Mouse (Mus musculus) G1E-ER4 (cell line): ENCODE measurements around the gene Tenm2. TPM values are rescaled to one million over a fixed set of nuclear protein-coding genes. Genes with fewer than 3 reads are reported as not detected.

Experiments used
- GATA1 ChIP-seq: IDR thresholded peaks from one replicate; pipeline ENCODE4 v1.8.0; 2012; ENCODE audit warnings: low read length, inconsistent platforms
- polyA plus RNA-seq: library from polyadenylated mRNA; stranded (reverse); fragments of >175 nt; gene quantifications from 2 replicates; pipeline ENCODE4 v1.2.3, GENCODE M21; 2012

Gene Tenm2
- polyA plus RNA-seq, 1 experiment: not detected

DNA sequence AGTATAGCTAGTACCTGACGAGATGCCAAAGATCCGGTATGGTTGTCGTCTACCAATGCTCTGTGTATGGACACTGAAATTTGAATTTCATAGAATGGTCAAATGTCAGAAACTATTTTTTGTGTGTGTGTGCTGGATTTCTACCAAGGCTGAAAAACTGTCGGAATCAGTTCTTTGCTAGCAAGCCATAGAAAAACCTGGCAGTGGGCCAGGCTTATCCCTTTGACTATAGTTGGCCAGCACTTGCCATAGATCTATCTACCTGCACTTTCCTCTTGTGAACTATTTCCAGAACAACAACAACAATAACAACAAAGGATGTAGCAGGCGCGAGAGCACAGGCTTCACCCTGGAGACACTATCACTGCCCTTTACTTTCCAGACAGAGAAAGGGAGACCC, 1098.5 kb downstream of the Tenm2 start:
- no peak for TF ChIP-seq GATA1

DNA sequence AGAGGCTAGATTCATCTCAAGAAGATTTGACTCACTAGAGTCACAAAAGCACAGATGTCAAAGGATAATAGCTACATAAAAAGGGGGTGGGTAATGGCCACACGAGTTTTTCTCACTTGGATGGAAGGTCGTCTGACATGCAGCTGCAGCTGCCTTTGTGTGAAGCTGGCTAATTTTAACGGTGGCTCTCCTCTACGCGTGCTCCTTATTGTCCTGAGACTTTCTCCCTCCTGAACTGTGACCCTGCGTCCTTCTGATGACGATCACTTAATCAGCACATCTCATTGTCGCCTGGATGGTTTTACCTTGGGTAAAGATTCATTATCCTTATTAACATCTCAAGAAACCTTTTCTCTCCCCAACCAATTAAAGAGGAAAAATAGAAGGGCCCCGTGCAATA, 1101.1 kb downstream of the Tenm2 start:
- TF ChIP-seq GATA1: no peak

DNA sequence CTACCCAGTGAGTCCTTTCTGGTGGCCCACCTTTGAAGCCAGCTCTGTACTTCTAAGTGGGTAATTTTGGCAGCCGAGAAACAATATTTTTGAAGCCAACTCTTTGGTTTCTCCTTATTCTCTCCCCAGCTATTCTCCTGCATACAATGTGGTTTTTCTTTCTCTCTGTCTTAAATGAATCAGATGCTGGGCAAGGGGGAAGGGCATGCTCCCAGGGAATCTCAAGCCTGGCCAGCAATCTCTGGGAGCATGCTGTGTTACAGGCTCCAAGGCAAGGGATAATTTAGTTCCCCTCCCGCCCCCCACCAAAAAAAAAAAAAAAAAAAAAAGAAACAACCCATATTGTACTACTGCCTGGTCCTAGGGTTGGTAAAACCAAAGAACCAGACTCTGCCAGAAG, 1112.5 kb downstream of the Tenm2 start:
- TF ChIP-seq GATA1: no peak

DNA sequence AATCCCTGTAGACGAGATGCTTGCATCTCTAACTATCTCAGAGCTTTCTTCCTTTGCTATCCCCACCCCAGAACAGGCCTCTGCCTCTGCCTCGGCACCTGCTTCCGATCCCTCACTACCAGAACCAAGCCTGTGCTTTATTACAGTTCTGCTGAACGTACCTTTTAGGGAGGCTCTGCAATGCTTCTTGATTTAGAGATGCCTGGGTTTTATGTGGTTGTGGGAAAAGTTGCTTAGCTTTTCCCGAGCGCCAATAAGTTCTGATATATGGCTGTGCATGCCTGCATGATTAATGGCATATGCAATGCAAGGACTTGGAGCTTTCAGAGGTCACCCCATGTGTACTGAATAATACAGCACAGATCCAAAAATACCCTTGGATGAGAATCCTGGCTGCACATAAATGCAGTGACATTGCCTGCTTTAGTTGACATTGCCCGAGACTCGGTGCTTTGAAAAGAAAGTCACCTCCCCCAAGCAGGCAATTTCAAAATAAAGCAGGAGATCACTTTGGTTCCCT, 1114.3 kb downstream of the Tenm2 start:
- no peak for TF ChIP-seq GATA1

DNA sequence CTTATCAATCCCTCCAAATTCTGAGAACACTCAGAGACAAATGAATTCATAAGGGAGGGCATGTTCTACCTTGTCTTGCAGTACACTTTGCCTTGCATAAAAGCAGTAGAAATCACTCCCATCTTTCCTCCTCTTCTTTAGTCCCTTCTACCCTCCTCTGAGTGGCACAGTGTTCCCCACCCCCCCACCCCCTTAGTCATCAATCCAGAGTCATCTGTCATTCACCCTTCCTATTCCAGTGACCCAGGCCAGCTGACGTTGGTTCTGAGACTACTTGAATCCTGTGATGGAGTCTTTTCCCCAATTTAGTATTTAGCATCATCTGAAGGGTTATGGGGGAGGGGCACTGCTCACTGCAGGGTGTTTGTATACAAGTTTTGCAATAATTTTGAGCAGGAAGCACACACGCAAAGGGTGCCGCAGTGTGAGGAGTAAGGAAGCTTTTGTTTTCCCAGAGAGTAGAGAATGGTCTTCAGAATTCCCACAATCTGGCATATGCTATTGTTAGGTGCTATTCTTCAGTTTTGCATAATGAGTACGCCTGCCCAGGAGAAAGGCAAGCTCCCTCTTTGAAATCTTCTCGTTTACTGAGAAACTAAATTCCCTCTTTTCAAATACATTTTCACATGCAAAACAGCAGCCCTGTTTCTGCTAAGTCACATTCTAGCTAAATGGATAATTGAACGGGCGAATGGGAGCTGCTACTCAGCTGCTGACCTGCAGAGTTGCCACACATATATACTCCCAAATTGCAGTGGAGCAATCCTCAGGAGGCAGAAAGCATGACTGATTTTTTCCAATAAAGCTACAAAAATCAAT, 1115.0 kb downstream of the Tenm2 start:
- no peak for TF ChIP-seq GATA1

DNA sequence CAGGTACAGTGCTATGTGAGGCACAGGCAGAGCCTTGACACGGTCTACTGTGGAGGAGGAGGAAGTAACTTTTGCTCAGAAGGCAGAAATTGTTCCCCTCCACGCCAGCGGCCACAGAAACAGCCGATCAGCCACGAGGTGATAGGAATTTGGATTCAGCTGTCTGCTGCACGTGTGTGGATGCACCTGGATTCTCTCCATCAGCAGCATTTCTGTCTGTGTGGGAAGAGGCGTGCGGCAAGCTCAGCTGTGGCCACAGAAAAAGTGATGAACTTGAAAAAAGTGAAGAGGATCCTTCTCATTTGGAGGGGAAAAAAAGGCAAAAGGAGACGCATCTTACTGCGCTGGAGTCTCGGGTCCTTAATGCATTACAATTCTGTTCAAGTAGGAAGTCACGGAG, 1122.4 kb downstream of the Tenm2 start:
- TF ChIP-seq GATA1: no peak

DNA sequence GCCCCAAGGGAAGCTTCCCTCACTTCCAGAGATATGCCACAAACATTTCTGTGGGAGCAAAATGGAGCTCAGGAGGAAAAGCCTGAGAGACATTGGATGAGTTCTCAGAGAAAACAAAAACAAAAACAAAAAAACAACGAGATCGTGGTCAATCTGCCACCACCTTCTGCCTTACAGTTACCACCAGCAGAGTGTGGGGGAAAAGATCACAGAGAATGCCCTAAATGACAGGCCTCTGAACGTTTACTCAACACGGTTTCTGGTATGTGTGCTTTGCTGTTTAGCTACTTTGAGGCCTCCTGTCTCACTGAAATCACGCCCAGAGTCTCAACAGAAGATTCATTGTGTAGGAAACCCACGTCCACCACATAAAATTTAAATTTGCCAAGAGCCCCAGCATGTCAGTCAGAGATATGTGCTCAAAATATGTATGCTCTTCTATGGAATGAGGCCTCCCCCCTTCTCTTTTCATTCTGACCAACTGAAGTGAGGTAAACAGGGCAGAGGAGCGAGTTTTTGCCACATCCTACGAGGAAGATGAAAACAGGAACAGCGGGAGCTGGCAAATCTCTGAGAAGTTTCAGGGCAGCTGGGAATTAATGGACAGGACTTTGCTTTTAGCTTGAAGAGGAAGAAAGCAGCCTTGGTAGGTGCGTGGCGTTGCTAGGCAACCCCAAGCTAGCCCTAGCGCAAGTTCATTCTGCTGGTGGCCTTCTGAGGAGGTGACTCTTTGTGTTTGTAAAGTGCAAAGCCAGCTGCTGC, 1126.6 kb downstream of the Tenm2 start:
- TF ChIP-seq GATA1: no peak

DNA sequence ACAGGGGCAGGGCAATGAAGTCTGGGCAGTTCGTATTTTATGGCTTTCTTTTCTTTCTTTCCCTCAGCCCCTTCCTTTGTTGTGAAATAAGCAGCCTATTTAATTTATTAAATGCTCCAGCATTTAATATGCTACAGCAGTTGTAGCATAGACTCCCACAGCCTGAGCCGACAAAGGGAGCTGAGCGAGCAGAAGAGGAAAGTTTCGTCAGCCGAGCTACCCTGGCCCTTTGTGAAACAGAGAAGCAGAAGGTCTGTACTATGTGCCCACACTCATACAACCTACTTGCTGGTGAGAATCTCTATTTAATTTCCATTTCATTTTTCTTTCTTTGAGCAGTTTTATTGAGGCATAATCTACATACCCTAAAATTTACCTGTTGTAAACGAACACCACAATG, 1127.9 kb downstream of the Tenm2 start:
- TF ChIP-seq GATA1: no peak

DNA sequence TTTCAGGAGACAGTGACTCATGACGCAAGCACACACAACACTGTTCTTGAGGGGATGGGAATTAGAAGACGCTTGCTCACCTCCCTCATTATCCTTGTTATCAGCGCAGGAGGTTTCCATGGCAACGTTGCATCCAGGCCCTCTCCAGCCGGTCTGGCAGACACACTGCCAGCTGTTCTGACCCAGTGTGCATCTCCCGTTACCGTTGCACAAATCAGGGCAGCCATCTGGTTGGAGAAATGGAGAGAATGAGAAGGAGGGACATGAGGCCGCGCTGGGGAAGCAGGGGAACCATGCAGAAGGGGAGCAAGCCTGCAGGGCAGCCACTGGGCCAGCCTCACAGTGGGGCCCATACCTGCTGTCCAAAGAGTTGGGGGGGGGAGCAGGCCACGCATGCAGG, 1129.1 kb downstream of the Tenm2 start:
- TF ChIP-seq GATA1: no peak

DNA sequence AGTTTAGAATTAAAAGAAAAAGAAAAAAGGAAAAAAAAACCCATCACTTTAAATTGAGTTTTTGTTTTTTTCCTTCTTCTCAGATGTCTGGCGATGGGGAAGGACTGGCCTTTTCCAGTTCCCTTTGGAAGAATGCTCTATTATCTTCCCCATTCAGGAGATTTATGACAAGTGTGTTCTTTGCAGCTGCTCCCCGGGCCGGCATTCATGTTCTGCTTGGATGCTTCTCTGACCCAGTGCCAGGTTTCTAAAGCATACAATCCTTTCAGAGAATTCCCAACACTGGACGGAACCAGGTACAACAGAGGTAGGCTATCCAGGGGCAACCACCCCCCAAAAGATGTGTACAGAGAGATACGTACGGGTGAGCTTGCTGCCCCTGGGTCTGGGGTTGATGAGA, 1132.2 kb downstream of the Tenm2 start:
- TF ChIP-seq GATA1: no peak

DNA sequence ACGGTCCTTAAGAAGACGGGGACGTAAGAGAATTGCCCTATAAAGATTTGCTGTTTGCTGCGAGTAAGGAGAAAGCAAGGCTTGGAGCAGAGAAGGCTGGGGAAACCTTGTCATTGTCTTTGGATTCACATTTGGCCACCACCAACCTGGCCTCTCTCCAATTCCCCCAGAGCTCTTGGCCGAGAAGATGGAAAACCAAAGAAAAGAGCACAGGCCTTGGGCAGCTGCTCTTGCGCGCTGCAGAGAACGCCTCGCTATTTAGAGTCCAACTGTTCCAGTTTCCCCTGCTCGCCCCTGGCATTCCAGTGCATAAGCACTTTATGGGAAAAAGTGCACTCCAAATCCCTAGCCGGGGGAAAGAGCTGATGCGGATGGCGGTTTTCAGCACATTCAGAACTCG, 1139.5 kb downstream of the Tenm2 start:
- no peak for TF ChIP-seq GATA1

DNA sequence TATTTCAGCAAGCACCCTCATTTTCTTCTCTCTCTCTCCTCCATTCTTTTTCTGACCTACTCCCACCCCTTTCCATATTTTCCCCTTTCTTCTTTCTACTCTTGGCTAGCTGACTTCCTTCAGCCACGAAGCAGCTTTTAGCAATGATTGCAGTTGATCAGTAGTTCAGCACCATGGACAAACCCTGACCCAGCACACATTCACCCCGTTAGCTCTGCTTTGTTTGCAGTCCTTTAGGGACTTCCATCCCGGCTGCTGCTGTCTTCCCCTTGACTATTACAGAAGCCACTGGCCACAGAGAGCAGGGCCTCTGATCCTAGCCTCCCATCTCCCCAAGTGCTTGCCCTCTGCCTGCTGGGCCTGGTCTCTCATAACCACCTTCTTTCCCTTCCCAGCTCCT, 1145.6 kb downstream of the Tenm2 start:
- TF ChIP-seq GATA1: no peak

DNA sequence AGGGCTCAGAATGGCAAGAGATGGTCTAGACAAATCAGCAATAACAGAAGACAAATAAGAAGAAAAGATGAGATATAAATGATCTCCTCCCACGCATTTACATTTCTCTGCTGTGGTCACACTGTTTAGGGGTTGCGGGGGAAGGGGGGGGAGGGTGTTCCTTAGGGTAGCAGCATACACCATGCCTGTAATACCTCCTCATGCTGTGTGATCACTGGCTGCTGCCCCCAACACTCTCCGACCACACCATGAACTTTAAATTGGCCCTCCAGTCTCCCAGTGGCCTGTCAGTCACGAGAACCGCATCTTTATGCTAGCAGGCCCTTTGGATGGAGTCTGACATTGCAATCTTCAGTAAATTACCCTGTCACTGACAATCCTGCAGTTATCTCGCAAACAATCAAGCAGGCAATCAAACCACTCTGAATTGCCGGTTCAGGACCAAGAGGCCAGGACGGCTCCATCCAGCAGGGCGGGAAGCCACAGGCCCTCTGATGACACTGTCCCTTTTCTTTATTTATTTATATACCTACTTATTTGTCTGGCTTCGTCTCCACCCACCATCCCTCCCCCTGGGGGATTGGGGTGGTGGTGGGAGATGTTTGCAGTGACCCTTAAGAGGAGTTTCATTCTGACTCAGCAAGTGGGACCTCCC, 1154.2 kb downstream of the Tenm2 start:
- TF ChIP-seq GATA1: no peak

DNA sequence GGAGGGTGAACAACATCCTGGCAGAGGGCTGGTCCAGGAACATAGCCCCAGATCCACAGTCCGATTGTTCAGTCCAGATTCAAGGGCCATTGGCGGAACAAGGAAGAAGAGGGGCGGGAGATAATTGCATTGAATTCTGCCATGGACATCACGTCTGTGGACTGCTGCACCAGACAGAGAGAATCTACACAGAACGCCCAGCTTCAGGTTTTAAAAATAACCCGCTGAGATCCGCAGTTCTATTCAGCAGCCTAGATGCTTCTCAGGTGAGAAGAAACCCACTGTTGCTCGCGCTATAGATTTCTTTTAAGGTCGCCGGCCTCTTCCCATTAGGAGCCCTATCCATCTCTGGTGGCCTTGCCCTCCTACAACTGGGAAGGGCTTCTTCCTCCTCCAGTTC, 1155.0 kb downstream of the Tenm2 start:
- TF ChIP-seq GATA1: no peak

DNA sequence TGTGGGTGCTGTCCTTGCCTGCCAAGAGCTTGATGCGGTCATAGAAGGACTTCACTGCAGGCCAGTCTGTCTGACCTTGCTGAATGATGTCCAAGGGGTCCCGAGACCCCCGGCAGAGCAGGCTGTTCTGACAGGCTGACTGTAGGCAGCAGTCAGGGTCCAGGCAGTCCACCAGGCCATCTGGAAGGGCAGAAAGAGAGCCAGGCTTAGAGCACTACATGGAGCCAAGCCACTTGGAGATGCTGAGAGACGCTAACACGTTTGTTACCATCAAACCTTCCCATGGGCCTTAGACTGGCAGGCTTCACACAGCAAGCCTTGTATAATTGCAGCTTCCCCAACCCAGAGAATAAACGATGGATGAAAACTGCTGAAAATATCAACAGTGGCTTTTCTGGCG, 1157.4 kb downstream of the Tenm2 start:
- no peak for TF ChIP-seq GATA1

DNA sequence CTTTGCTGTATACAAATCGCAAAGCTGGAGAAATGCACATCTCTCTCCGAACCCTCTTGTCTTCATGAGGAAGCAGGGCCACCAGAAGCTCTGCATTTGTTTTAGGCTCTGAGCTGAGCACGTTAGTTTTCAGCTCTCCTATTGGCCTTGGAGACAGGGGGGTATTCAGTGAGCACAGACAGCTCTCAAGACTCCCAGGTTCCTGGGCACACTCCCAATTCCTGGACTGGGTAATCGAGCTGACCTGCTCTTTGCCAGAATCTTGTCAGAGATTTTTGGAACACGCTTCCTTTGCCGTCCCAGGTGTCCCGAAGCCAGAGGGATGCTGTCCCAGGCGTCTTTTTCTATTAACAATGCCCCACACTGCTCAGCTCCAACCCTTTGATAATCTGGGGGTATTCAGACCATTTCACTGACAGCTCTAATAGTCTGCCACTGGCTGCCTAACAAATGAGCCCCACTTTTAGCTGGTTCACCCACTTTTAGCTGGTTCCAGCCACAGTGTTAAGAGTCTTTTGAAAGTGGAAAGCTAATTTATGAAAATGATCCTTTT, 1161.7 kb downstream of the Tenm2 start:
- no peak for TF ChIP-seq GATA1
